Mouse (Mus musculus) retina, embryonic 14.5 days (tissue): ENCODE results near the gene Kcnip4.

ENCODE experiments used
- DNase-seq: peaks from one replicate; pipeline ENCODE4 v3.0.0-alpha.2; 2015; ENCODE audit warnings: low spot score

Kcnip4 gene

DNA sequence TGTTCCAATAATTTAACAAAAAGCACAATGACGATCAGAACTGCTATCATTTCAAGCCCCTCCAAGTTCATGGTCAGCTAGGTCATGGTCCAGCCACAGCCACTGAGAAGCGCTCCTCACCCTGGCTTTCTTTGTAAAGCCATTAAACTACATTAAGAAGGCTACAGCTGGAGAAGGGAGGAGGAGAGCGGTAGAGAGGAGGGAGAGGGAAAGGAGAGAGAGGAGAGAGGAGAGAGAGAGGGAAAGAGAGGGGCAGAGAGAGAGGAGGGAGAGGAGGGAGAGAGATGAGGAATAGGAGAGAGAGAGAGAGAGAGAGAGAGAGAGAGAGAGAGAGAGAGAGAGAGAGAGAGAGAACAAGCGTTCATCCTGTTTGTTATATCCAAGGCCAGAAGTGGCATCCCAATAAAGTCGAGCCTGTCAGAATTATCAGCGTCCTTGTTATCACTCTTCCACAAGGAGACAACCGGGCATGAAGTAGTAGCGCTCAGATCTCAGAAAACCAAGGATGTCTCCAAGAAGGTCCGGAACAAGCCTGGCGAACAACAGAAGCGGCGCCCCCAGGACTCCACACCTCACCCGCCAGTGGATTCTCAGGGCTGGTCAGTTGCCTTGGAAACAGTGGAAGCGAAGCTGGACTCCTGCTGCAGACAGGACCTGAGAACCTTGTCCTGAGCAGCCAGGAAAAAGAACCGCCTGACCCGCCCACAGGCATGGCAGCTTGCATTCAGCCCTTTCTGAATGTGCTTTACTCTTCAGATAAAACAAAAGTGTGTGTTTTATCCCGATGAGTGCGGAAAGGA, 635.1 kb downstream of the Kcnip4 start:
- DNase-seq = peak; percentile 71

DNA sequence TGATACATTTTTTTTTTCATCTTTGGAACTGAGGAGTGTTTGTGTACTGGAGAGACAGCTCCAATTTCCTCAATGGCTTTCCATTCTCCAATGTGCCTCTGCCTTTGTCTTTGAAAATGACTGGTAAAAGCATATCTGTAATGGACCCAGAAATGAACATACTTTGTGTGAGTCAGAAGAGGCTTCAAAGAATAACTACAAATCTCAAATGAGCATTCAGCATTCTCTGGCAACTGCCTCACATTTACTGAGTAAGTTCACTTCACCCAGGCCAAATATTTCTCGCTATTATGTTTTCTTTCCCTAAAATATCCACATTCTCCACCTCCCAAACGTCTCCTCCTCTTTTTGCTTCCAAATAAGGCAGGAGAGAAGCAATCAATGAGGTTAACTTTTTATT, 646.6 kb downstream of the Kcnip4 start:
- no peak for DNase-seq

- DNase-seq = no peak
These were observed 660.3 kb downstream of the Kcnip4 start for GRCm38 (mm10) chr5:48864268-48864967.

DNA sequence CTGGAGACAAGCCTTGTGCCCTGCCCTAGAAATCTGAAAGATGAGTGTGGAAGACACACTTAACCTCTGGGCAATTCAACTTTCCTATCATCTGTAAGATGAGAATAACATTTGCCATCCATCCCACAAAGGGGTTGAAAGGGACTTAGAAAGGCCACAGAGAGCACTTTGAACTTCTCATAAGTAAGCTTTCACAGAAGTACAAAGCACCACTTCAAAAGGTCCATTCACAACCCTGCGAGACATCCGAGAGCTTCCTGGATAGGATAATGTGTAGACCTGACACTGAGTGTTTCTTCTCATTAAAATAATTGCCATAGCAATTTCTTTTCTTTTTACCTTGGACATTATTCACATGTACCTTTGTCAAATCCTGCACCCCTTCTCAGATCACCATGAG, 683.7 kb downstream of the Kcnip4 start:
- no peak for DNase-seq

DNA sequence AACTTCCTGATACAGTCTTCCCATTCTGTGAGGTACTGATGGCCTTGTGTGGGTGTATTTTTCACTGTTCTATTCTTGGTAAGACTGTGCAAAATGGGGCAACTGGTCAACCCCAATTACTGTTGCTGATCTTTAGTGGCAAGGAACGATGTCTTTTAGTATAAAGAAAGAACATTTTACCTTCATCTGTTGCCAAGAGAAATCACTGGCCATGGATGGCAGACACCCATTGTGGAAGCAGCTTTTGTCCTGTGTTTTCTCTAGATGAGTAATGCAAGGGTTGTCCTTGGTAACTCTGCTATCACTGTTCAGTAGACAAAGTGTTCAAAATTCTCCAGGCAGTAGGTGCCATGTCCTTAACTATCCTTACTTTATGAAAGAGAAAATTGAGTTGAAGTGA, 729.2 kb downstream of the Kcnip4 start:
- no peak for DNase-seq

- DNase-seq = no peak
These were observed 745.3 kb downstream of the Kcnip4 start for GRCm38 (mm10) chr5:48779376-48779775.

- no peak for DNase-seq
These were observed 776.1 kb downstream of the Kcnip4 start for GRCm38 (mm10) chr5:48748613-48749012.

DNA sequence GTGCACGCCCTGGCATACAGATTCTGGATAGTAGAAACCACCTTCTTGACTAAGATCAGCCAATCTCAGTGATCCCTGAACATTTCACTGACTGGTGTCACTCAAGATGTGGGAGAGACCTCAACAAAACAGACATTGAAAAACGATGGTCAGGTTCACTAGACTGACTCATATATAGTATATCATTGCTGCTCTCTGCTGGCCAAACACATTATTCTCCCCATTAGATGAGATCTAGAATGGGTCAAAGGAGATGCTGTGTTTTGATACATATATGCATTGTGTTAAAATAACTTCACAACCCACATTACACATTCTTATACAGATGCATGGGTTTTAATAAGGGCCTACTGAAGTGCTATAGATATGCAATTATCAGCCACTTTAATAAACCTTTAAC, 787.1 kb downstream of the Kcnip4 start:
- DNase-seq = peak; percentile 48

DNA sequence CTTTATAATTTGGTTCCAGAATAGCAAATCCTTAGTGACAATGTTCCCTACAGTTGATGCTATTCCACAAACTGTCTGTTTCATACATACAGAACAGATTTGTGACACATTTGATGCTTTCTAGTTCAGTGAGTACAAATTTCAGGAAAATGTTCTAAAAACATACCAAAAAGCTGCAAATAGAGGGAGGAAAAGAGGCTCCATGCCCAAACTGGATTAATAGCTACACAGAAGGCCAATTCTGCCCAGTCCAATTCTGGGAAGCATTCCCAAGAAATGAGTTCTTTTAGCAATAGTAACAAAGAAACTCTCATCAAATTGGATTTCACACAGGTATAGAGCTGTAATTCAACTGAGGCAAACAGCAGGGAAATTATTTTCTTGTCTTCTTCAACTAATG, 806.5 kb downstream of the Kcnip4 start:
- no peak for DNase-seq

DNA sequence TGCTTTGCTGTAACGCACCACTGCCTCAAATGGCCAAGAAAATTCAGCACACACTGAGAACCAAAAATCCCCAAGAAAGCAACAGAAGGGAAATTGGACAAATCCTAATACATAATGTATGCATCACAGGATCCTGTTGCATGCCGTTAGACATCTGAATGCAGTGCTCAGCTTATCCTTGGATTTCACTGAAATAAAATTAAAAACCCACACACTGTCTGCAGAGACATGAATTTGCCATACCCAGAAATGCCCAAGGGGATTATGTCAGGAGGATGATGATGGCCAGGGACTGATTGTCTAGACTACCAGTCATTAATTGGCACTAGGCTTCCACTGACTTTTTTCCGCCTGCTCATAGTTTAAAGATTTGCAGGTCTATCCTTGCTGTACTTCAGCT, 818.7 kb downstream of the Kcnip4 start:
- DNase-seq = no peak

DNA sequence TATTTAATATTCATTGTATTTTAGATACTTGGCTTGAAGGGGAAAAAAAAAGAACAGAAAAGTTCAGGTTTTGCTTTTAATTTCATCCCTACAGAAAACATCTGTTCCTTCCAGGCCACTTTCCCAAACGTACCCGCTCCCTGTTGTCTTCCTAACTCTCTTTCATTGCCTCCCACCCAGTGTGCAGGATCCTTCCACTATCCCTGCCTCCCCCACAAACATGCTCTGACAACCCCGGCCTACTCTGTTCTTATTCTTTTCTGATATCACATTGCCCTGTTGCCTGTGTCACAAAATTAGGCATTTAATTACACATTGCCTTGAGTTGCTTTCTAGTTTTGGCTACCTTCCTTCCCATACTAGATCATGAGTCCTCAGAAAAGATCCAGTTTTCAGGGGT, 837.6 kb downstream of the Kcnip4 start:
- no peak for DNase-seq

DNA sequence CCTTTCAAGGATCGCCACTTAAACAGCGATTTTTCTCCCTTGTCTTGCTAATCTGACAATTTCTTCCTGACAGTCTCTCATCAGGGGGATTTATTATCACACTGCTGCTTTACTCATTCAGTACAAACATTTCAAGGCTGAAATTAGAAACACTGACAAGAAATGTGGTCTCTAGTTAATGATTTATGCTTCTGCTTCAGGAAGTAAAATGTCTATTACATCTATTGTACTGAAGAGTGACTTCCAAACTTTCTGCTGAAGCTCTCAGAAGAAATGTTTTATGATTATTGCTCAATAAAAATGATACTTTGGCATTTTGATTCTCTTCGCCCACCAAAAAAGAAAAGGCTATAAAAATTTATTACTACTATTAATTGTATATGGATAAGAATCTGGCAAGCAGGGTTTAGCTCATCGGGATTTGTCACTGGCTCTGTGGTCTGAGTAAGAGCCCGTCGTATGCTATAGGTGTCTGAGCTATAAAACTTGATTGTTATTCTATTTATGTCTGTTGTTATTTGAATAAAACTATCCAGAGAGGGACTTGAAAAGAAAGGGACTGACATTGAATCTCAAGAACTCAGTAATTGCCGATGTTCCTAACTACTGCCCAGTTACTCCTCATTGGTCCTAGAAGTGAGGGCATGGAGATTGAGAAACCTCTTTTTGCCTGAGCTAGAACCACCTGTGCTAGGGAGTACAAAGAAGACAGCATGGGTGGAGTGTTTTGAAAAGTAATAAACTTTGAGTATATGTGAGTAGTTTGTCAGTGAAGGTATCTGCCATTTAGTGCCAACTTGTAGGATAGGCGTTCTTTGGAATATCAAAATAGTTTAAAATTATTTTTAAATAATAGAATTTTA, 844.7 kb downstream of the Kcnip4 start:
- no peak for DNase-seq

DNA sequence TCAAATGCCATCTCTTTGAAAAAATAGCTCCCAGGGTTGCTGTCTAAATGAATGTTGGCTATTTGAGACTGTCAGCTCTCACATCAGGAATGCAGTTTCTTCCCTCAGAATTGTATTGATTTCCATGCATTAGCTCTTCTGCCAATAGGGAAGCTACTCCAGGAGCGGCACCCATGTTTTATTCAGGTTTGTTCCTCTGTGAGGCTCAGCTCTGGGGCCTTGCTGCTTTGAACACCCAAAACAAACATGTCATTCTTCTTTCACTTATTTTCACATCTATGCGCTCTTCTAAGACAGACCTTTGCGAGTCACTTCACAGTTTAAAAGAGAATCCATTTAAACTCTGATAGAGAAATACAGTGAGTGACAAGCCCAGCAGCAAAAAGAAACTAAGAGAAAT, 862.2 kb downstream of the Kcnip4 start:
- DNase-seq = no peak

- DNase-seq = no peak
These were observed 864.7 kb downstream of the Kcnip4 start for GRCm38 (mm10) chr5:48659975-48660374.

DNA sequence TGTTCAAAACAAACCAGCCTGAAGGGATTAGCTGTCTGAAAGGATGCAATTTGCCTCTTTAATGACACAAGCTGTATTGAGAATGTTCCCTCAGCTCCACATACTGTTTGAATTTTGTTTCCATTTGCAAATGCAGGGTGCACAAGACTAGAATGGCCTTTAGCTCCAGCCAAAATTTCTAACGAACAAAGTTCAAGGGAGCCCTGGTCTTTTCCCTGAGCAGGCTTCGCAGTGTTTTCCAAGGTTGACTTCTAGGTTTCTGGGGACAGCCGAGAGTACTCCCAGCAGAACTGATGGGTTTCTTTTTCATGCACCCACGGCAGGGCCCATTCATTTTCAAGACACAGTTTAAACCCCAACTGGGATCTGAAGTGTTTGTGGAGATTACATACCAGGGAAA, 874.2 kb downstream of the Kcnip4 start:
- no peak for DNase-seq

- DNase-seq = no peak
These were observed 888.0 kb downstream of the Kcnip4 start for GRCm38 (mm10) chr5:48636675-48637074.

DNA sequence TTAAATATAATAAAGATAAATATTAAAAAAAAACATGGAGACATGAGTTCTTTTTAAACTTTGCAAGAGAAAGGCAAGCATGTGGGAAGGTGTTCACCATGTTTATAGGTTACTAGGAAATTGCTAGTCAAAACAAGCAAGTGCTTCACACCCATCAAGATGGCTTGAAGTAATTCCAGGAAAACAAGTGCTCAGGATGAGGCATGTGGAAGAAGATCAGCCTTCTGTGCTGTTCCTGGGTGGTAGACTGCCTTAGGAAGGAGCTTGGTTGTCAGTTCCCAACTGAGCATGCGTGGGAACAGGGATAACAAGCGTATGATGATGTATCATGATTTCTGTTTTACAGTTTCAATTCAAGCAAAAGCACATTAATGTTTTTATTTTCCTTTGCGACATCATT, 891.1 kb downstream of the Kcnip4 start:
- DNase-seq = no peak

DNA sequence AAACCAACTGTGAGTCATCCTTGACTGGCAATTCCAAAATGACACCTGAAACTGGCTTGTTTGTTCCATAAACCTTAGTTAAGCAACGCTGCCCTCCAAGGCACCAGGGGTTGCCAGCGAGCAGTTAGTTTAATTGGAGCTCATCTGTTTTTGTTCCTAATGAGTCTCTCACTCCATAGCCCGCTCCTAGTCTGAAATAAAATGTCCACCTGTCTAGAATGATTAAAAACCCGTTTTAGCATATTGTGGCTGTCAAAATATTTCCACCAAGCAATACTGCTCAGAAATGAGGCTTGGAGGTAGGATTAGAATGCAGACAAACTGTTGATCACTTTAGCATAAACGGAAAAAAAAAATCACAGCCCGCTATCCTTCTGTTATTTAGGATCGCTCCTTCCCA, 901.3 kb downstream of the Kcnip4 start:
- peak; percentile 13 for DNase-seq

- DNase-seq = no peak
These were observed 917.8 kb downstream of the Kcnip4 start for GRCm38 (mm10) chr5:48606916-48607315.

DNA sequence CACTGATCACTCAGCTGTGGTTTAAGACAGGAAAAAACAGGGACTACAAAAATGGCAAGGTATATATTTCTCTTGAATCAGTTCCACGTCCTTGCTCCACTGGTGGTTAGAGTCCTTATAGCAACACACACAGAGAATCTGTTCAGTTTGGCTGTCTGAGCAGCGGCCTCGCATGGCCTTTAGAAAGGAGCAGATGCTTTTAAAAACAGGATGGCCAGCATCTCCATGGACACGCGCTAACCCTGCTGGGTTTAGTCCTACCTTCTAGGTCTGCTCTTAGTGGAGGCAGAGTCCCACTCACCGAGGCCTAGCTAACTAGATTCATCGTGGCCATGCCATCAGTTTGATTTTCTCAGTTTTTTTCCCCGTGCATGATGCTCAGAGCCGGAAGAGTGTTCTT, 918.4 kb downstream of the Kcnip4 start:
- no peak for DNase-seq

DNA sequence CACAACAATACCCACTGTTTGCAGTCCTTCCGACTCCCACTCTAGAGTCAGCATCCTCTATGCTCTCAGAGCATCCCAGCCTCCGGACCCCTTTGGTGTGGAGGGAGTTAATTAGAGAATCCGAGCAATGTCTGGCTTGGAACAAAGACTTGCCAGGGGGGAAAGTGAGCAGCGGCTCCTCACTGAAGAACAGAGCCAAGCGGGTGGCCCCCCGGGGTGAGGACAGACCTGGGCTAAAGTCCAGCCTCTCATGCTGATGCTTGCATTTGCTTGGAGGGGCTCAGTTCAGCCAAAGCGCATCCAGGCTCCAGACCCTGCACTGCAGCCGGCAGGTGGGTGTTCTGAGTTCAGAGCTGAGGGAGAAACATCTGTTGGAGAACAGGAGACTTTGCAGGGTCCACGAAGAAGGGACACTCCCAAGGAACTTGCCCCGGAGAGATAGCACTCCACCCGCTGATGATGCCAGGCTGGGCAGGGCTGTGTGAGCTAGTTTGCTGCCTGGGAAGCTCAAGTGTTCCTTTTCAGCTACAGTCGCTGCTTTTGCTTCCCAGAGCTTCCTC, 925.1 kb downstream of the Kcnip4 start:
- peak; percentile 43 for DNase-seq

DNA sequence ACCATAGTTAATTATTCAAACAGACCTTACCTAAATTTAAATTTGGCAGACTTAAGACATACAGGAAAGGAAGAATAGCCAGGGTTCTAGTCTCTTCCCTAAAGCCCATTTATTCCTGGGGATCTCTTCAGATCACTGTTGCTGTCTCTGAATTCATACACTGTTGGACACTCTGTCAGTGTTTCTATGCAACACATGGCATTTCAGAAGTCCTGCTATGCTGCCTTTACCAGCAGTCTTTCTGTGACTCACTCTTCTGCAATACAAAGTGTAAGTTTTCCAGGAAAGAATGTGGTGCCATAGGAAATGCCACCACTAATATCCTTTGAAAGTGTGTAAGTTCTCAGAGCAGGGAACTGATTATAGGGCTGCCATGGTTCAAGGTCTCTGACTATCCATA, 936.7 kb downstream of the Kcnip4 start:
- DNase-seq = no peak
